Mouse (Mus musculus) liver (tissue): ENCODE results near the gene Il34.

Experiments used
- DNase-seq: peaks from one replicate; pipeline ENCODE4 v3.0.0-alpha.2; 2020; ENCODE audit warnings: mixed read lengths

The Il34 gene

DNA sequence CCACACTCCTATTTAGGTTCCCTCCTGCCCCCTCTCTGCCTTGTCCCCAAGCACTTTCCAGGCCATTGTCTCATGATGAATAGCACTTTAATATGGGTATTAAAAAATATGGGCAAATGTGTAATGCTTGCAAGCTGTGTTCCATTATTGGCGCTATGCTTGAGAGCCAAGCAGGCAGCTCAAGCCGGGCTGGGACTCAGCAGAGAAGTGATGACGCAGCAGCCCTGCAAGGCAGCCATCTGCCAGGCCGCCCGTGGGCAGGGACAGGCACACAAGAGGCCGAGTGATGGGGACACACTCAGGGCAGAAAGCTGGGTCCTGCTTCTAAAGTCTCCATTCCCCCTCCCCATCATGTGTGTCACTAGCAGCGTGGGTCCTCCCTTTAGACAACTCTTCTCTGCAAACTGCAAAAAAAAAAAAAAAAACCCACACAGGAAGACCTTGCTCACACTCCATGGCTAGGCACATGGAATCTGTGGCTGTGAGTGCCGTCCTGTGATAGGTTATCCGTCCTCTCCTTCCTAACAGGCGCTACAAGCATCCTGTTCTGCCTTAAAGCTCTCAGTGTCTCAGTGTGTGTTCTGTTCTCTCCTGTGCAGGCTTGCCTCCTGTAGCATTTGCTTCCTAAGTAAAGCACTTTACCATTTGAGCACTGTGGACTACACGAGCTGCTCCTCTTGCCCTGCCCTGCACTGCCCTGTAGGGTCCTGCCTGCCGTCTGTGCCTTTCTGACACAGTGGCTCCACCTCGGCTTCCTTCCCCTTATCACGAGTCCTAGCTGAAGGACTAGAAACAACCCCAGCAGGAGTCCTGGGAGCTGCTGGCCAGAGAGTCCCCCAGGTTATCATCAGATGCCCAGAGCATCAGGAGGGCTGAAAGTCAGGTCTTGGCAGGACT, 100.1 kb downstream of the Il34 start:
- no peak for DNase-seq

DNA sequence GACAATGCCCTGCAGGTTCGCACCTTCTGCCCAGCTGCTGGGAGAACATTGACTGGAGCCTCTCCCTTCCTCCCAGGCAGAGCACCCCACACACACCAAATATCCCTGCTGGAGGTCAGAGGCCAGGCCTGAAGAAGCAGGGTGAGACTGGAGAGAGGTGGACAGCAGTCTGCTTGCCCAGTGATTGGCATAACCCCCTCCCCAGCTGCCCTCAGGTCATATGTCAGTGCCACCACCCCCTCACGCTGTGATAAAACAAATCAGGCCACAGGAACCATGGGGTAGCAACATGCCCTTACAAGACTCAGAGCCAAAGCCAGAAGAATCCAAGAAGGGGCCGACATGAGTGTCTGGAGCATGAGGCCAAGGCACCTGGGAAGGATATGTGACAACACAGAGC, 101.6 kb downstream of the Il34 start:
- DNase-seq, result no peak

DNA sequence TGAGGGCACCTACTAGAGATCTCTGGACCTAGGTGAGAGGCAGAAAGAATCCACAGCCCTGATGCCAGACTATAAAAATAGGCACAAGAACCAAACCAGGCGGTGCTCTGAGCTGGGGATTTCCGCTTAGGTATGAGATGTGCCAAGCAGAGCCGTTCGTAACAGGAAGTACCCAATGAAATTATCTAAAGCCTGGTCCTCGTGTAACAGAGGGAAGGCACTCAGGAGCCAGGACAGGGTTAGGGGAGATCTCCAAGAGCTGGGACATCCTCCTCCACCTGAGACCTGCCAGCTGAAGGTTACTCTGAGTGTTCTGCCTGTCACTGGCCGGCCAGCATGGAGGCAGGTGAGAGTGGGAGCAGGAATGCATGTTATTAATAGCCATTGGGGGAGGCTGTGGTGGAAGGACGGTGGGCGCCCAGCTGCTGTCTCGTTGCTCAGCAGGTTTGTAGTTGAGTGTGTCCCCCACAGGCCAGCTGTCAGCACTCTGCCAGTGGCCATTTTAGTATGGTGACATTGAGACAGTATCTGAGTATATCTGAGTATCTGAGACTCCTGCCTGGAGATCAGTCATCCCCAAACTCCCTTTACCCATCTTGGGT, 102.2 kb downstream of the Il34 start:
- no peak for DNase-seq

DNA sequence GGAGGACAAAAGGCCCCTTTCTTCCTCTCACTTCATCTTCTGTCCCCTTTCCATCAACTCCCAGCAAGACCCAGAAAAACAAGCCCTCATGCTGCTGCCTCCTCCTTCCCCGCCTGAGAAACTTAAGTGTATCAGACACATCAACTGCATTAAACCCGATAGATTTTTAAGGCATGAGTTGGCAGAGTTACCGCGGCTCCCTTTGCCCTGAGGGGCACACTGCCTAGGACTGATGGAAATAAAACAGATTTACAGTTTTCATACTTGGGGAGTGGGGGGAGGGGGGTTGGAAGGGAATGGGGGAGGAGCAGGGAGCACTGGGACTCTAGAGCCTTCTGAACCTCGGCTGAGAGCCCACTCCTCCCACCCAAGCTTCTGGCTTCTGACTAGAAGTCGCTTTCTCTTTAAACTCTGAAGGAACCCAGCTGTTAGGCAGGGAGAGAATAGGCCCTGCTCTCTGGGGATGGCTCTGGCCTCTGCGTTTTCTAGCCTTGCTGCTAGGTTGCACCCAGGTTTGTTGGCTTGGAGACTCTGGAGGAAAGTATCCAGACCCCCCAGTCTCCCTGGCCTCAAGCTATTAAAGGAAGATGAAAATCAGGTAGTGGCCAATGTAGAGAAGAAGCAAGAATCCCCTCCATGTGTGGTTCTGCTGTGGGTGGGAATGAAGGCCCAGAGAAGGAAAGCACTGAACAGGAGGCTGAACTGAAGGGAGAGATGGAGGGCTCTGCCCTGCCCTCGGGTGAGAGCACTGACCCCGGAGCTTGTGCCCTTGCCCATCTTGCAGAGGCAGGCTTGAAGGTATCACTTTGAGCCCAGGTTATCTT, 102.9 kb downstream of the Il34 start:
- DNase-seq, result no peak

DNA sequence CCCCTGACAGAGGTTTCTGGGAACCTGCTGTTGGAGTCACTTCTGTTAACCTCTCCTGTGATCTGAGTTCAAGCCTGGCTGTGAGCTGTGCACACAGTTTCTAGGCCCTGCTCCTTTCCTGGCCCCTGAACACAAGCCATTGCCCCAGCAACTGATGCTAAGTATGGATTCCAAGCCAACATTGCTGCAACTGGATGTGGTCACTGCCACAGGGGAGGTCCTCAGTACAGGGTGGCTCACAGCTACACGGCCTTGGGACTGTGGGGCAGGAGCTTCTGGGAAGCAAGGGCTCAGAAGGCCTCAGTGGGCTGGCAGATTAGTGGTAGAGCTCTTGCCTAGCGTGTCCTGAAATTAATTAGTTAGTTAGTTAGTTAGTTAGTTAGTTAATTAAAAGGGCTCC, 105.2 kb downstream of the Il34 start:
- DNase-seq, result no peak

DNA sequence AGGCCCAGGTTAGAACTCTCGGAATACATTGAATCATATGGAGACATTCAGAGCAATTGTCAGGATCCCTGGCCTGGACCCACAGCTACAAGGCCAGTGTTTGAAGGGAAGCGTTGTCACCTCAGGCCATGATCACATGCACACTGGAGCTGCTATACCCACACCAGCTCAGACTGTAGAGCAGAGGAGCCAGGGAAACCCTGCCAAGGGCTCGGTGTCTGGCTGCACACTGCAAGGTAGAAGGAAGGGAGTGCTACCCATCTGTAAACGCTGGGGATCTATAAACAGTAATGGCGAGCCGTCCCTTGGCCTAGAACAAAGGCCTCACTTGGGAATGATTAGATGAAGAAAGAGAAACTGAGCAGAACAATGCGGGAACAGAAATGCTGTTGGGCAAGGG, 106.2 kb downstream of the Il34 start:
- no peak for DNase-seq

GRCm38 (mm10) chr8:110698098-110698497, 107.6 kb downstream of the Il34 start:
- DNase-seq, result no peak

- no peak for DNase-seq
These were observed 108.2 kb downstream of the Il34 start for GRCm38 (mm10) chr8:110697571-110697970.

GRCm38 (mm10) chr8:110696051-110696450, 109.7 kb downstream of the Il34 start:
- DNase-seq, result no peak

- DNase-seq, result no peak
These were observed 110.3 kb downstream of the Il34 start for GRCm38 (mm10) chr8:110695431-110695830.

GRCm38 (mm10) chr8:110694826-110695225, 110.9 kb downstream of the Il34 start:
- no peak for DNase-seq

DNA sequence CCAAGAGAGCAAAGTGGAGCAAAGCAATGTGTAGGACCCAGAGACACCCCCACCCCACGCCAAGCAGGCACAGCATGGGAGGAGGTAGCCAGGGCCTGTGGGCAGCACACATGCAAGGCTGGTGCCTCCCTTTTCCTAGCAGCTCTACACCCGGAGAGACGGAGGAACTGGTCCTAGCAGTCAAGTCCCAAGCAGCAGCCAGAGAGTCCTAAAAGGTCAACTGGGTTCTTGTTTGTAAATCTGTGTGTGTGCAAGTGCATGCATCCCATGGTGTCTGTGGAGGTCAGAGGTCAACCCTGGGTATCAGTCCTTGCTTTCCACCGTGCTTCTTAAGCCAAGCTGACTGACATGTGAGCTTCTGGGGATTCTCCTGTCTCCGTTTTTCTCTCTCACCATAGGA, 111.5 kb downstream of the Il34 start:
- DNase-seq, result no peak
